Mouse (Mus musculus) erythroblast, embryonic 14.5 days (primary cell): Measurements from ENCODE around the gene Tes.

Experiments
- GATA1 ChIP-seq: IDR thresholded peaks from 2 replicates; pipeline ENCODE4 v1.6.1; 2012; ENCODE audit warnings: low read length, inconsistent platforms, mixed read lengths
- TAL1 ChIP-seq: IDR thresholded peaks from 3 replicates; pipeline ENCODE4 v1.6.1; 2012; ENCODE audit warnings: low read length, inconsistent platforms, mixed read lengths

GRCm38 (mm10) chr6:17115046-17115790, 50.3 kb downstream of the Tes start:
- TF ChIP-seq GATA1 = no peak
- TF ChIP-seq TAL1 = no peak
